Mouse (Mus musculus): ENCODE measurements around the gene Hmgxb4.
A peak's percentile ranks its signal among the peaks of the same experiment; 100 is the strongest.

The Hmgxb4 gene

DNA sequence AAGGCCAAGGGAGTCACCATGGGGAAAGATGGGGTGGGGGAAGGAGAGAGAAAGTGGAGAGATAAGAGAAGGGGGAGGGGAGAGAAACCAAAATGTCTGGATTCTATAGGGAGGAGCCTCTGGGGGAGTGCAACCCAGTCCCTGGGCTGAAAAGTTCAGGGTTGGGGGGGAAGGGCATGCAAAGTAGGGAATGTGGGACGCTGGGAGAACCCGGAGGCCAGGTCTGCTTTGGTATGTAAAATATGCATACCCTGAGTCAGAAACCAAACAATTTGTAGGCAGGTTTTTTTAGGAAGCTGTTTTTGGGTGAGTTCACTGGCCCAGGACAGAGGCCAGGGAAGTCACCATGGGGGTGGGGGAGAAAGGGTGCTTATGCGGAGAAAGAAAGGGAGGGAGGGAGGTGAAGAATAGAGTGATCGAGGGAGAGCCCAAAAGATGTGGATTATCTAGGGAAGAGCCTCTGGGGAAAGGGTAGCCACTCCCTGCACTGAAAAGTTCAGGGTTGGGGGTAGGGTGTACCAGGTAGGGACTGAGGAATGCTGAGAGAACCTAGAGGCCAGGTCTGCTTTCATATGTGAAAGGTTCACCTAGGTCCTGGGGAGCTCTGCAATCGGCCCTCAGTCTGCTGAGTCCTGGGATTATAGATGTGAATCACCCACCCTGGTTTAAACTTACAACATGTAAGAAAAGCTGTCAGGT is 25.3 kb downstream of the Hmgxb4 start:
- no peak for DNase-seq (ENCODE audit: low read depth, low spot score)

DNA sequence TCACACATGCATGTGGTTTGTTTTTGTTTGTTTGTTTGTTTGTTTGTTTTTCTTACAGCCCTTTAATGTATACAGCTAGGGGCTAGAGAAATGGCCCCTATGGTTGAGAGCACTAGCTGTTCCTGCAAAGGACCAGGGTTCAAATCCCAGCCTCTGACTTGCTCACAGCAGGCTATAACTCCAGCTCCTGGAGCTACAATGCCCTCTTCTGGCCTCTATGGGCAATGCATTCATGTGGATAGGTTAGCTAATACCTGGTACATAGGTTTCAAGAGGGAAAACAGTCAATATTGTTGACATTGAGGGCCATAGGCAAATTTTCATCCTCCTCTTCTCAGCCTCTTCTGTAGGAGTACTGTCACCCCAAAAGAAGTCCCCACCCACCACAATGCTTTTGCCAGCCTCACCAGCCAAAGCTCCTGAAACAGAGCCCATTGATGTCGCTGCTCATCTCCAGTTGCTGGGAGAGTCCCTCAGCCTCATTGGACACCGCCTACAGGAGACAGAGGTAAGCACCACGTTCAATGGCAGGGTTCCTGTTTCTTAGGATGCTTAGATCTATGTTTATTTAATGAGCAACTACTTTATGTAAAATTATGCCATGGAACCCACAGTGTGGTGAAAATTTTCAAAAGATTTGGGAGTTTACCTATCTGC is 30.6 kb downstream of the Hmgxb4 start:
- DNase-seq (ENCODE audit: low read depth, low spot score), result no peak

DNA sequence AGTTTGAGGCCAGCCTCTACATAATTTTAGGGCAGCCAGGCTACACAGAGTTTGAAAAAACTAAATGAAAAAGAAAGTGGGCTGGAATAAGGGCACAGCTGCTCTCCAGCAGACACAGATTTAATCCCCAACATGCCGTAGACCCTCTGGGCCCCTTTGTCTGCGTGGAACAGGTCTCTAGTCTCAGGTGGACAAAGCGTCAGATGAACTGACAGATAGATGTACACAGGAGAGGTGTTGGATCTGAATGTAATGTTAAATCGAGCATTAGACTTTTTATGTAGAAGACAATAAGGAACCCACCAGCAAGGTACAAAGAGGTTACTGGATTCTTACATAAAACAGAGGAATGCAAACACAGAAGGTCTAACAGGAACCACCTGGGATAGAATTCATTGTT is 32.7 kb downstream of the Hmgxb4 start:
- DNase-seq (ENCODE audit: low read depth, low spot score), result peak; percentile 61

DNA sequence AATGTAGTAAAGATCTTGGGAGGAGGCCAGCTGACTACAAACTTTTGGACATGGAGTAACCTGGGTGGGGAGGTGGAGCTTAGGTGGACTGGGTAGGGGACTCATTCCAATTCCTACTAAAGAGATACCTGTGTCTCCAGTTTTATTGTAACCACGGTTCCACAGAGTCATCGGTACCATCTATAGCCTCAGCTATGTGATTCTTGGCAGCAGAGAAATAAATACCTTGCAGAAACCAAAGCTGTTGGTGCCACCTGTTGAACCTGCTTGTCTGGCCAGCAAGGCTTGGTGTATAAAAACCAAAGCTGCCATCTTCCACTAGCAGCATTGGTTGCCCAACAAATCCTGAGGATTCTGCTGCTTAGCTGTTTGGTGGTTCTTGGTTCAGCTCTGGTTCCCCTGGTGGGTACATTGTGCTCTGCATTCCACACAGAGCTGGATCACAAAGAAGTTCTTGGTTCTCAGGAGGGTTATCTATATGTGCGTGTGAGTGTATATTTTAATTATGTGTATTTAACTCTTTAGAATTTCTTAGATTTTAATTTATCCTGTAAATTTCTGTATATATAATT is 37.4 kb downstream of the Hmgxb4 start:
- no peak for DNase-seq (ENCODE audit: low read depth, low spot score)

DNA sequence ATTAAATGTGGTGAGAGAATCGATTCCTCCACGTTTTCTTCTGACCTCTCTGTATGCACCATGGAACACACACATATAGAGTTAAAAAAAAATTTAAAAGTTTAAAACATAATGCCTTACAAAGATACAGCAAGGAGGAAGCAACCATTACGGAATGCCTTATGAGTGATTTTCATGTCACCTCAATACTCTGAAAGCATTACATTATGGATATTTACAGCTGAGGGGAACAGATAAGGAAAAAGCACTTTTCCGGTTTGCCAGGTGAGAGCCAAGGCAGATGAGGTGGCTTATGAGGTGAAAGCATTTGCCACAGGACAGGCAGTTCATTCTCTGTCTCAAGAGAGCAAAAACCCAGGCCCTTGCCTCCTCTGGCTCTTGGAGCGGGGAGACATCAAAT is 39.8 kb downstream of the Hmgxb4 start:
- no peak for DNase-seq (ENCODE audit: low read depth, low spot score)

DNA sequence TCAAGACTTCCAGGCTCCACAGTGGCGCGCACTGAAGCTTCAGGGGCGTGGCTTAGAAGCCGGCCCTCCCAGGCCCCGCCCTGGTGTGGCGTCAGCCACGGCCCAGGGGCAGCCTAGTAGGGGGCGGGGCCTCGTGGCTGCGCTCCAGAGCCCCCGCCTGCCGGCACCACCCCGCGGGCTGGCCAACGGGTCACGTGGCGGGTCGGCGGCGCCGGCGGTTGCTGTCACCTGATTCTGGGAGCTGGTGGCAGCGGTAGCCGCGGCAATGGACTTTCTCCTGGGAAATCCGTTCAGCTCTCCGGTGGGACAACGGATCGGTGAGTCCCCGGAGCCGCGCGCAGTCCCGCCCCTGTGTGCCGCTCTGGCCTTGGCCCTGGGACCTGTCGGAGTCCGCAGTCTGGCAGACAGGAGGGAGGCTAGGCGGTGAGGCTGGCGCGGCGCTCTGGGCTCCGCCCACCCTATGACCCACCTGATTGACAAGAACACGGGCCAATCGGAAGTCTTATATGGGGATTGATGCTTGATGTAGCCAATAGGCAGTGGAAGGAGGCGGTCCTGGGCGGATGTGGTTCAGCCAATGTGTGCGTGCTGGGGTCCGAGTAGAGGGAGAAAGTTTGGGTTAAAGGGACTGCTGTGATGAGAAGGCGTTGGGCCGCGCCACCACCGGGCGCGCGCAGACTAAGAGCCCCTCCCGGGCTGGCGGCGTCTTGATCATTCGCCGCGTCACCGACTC is 40.5 kb downstream of the Hmgxb4 start, which contains the start of gene Tom1:
TSS of gene Tom1 (plus strand) at position 195 of the 733 bp plus-strand sequence.
- DNase-seq (ENCODE audit: low read depth, low spot score), result peak; percentile 97

DNA sequence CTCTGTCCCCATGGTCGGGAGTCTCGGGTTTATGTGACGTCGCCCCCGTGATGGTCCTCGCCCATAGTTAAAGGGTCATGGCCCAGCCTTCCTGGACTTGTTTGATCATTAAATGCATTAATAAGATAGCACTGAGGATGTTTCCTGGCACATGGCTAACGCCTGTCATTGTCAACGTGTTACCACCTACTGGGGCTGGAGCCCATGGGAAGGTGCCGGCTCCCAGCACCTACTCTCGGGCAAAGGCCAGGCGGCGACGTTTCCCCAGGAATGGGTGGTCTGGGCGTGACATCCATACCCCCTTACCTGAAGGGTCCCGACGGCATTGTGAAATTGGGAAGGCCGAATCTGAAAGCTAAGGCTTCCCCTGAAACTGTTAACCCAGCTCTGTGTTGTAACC is 41.1 kb downstream of the Hmgxb4 start:
- no peak for DNase-seq (ENCODE audit: low read depth, low spot score)

DNA sequence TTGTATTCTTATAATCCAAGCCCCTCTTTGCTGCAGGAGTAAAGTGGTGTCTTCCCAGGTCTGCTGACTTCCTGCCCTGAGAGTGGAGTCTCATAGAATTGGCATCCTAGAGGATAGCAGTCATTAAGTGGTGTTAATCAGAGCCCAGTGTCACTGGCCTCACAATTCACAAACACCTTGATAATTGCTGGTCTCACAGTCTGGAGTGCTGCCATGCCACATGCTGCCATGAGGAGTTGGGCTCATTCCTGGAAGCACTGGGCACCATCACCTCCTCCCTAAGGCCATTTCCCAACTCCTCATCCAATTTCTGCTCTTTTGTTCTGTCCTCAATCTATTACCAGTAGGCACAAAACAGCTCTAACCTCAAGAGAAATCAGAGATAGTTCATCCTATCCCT is 42.5 kb downstream of the Hmgxb4 start:
- DNase-seq (ENCODE audit: low read depth, low spot score), result no peak

DNA sequence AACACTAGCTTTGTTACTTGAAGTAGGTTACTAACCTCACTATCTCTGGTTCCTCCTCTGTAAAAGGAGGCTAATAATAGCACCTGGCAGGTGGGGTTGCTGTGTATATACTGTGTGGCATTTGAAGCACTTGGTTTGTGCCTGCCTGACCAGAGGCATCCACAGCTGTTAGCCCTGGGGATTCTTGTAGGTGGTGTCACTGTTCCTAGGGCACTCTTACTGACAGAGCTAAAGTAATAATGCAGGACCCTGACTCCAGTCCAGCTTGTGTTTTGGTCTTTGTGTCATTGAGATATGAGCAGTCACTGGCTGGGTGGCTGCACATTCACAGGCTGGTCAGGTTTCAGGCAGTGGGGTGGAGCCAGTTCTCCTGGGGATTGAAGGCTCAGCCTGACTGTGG is 45.3 kb downstream of the Hmgxb4 start:
- no peak for DNase-seq (ENCODE audit: low read depth, low spot score)

DNA sequence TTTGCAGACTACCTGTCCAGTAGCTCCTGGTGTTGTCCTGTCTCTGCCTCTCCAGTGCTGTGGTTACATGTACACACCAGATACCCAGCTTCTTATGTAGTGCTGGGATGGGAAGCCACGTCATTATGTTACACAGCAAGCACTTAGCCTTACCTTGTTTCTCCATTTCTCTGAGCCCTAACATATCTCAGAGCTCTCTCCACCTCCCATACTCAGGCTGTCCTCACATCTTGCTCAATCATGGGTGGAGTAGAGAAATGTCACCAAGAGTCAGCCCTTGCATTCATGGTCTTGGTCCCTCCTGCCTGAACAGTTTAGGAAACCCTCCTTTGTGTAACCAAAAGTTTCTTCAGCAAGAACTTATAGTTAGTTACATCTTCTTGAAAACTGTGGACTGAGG is 46.6 kb downstream of the Hmgxb4 start:
- no peak for DNase-seq (ENCODE audit: low read depth, low spot score)

DNA sequence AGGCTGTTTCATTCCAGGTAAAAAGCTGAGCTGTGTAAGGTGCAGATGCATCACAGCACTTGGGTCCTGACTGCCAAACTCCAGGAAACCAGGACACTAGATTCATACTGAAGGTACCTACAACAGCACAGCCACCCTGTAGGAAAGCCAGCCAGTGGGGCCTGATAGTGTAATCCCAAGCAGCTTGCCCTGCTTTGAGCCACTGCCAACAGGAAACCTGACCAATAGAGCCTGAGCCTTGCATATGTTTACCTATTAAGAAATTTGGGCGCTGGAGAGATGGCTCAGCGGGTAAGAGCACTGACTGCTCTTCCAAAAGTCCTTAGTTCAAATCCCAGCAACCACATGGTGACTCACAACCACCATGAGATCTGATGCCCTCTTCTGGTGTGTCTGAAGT is 49.0 kb downstream of the Hmgxb4 start:
- no peak for DNase-seq (ENCODE audit: low read depth, low spot score)

DNA sequence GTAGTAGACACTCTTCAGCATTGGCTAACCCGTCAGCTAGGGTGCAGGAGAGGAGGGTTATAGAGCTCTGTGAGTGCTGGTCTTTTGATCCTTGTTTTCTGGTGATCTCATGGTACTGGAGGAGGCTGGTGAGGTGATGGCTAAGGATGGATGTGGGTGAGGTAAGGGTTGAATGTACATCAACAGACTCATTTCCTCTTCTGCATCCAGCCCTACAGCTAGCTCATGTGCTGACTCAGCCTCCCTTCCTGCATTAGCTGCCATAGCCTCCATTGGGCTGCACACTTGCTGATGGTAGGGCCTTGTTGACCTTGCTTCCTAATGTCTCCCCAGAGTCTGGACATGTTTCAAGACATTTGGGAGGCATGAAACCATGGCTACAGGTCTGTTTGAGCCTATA is 49.8 kb downstream of the Hmgxb4 start:
- no peak for DNase-seq (ENCODE audit: low read depth, low spot score)

DNA sequence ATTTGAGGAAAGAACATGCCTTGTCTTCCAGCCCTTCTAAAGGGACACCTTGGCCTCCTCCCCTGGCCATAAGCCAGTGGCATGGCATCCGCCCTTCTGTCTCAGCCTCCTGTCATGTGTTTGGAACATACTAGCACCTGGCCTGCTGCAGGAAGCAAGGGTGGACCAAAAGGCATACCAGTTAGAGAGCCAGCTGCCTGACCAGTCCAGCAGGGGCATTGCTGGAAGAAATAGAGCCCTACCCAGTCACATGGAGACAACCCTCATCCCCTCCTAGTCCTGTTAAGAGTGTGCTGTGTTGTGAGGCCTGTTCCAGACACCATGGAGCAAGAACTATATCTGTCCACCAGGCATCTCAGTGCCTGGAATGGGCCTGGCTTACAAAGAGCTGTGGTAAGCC is 53.1 kb downstream of the Hmgxb4 start:
- no peak for DNase-seq (ENCODE audit: low read depth, low spot score)

DNA sequence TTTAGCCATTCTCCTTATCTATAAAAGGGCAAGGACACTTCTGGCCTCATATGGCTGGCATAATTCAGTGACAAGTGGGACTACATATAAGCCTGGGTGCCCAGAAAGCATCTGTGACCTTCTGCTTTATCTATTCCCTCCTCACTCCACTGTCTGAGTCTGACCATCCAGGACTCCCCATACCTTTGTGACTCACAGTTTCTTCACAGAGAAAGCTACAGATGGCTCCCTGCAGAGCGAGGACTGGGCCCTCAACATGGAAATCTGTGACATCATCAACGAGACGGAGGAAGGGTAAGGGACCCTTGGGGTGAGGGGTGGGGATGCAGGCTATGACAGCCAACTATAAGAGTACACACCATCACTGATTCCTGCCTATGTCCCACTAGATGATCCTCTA is 54.6 kb downstream of the Hmgxb4 start:
- DNase-seq (ENCODE audit: low read depth, low spot score), result no peak

DNA sequence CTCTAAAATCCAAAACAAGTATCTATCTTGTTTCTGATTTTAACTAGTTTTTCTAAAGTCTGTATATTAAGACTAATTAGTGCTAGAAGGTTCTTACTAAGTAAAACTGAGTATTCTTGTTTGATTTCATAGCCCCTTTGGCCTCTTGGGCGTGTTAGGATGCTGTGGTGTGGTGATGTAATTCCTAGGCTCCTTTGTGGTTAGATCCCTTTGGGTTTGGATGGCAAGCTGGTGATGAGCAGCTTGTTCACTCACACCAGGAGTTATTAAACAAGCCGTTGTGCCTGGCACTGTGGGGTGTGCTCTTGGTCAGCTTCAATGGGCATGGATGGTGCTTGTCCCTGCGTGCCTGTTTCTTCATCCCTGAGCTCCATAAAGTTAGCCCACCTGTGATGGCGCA is 60.2 kb downstream of the Hmgxb4 start:
- no peak for DNase-seq (ENCODE audit: low read depth, low spot score)

DNA sequence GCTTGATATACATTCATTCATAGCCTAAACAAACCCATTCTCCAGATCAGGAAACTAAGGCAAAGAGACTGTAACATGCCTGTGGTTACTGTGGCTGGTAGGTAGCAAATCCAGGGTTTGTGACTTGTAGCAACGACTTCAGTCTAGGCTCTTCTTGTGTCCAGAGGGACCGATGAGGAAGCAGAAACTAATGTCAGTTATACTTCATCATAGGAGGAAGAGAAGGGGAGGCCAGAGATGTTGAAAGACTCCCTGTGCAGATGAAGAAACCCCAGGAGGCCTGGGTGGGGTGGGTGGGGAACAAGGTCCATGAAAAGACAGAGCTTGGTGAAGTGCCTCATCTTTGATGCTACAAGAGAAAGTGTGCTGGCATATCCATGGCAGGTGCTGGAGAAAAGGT is 62.5 kb downstream of the Hmgxb4 start:
- no peak for DNase-seq (ENCODE audit: low read depth, low spot score)

DNA sequence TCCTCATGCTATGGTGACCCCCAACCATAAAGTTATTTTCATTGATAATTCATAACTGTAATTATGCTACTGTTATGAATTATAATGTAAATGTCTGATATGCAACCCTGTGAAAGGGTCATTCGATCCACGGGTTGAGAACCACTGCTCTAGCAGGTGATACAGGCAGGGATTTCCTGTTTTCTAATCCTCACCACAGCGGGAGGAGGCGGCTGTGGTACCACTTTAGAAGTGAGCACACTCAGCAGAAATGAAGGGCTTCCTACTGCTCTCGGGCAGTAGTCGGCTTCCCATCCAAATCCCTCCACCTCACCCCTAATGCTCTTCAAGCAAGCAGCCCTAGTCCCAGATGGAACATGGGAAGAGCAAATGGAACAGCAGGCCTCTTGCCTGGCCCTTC is 66.9 kb downstream of the Hmgxb4 start:
- no peak for DNase-seq (ENCODE audit: low read depth, low spot score)

DNA sequence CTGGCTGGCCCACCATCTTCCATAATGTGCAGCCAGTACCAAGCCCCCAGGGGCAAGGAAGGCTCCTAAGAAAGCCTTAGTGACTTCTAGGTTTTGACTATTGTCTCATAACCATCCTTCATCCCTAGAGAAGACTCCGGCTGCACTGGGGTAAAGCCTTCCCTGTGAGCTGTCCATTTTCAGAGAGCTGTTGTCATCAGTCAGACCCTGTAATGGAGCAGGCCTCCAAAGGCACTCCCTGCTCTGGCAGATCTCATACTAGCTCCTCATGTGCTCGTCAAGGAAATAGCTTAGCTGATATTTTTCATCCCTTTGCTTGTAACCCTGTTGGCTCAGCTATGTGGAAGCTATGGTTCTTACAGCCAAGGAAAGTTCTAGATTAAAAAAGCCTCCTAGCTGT is 67.7 kb downstream of the Hmgxb4 start:
- no peak for DNase-seq (ENCODE audit: low read depth, low spot score)

DNA sequence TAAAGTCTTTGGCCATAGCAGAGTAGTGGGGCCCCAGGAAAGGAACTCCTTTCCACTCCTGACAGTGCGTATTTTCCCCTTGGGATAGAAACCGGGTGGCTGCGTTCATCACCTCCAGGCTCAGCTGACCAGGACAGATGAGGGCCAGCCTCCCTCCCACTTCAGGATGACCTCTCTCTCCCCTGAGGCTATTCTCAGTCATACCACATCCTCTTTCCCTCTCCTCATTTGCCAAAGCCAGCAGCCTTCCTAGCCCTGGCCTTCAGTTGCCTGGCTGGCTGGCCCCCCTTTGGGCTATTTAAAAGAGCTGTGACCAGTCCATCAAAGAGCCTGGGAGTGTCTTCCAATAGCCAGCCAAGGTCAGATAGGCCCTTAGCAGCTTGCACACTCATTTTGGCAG is 70.1 kb downstream of the Hmgxb4 start:
- no peak for DNase-seq (ENCODE audit: low read depth, low spot score)

DNA sequence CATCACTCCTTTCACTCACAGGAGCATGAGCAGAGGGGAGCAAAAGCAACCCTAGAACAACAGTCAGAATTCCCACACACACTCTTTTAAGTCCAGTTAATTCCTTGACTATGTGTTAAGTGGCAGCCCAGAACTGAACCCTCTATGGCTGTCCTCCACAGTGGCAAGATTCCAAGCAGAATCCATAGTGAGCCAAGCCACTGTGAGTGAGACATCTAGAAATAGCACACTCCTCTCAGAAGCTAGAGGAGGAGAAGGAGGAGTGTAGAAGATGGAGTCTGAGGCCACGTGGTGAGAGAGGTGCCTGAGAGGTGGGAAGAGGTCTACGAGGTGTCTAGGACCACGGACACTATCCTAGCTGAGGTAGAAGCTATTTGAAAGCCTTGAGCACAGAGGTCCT is 71.6 kb downstream of the Hmgxb4 start:
- DNase-seq (ENCODE audit: low read depth, low spot score), result no peak

DNA sequence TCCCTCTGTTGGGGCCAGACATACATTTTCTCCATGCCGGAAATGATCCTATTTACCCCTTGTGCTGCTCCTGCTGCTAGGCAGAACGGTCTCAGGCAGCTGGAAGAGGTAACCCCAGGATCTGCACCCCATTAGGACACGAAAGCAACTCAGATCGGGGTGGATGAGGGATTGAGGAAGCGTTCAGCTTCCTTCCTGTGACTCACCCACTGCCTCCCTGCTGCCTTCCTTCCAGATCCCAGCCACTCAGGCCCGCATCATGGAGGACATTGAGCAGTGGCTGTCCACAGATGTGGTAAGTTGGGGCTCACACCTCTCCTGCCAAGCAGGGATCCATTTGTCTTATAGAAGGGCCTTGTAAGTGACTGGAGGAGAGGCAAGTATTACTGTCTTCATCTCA is 74.1 kb downstream of the Hmgxb4 start:
- DNase-seq (ENCODE audit: low read depth, low spot score), result no peak

DNA sequence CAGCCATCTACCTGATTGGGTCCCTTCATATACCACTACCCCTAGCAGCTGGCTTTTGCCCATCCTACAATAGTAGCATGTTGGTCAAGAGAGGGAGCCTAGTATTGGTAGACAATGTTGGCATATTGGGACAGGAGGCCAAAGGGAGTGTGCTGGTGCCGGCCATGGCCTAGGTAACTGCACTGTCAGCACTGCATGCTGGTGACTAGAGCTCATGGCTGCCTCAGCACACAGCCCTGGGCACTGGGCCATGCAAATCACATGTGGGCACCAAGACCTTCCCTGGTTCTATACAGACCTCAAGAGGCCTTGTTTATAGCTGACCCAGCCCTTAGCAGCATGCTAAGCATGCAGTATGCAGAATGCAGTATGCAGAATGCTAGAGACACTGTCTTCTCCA is 77.1 kb downstream of the Hmgxb4 start:
- no peak for DNase-seq (ENCODE audit: low read depth, low spot score)

All from WW6 (cell line).